Mouse (Mus musculus): ENCODE data around the gene Robo4. TPM values are rescaled to one million over a fixed set of nuclear protein-coding genes. Genes with fewer than 3 reads are reported as not detected.
A peak's percentile ranks its signal among the peaks of the same experiment; 100 is the strongest.

Robo4 gene
- polyA plus RNA-seq, 1 experiment from 2014 or later: 9.2 TPM

GRCm38 (mm10) chr9:37433823-37434560 is 32.3 kb downstream of the Robo4 start:
- no peaks in the 10 kb centered on the region for H3K9me3 ChIP-seq (replicated peaks; ENCODE audit: control insufficient read depth, low read length)
- peak overlapping the region; percentile 4 for H3K4me3 ChIP-seq (ENCODE audit: low read length)

DNA sequence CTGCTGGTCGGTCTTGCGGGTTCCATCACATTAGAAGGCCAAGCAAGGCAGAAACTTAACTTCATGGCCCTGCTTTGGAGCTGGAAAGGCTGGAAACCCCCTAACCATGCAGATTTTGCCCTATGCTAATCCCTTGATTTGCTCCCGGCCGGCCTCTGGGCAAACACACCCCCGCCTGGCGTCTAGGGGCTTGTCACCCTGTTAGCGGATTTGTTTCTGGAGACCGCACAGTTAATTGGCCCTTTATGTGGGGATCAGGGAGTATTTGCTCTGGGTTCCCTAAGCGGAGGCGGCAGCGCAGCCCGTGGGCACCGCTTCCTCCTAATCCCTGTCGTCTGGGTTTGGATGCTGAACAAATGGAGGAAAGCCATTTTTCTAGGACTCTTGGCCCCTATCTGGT is 33.2 kb downstream of the Robo4 start:
- no peak overlapping the region for H3K4me2 ChIP-seq (ENCODE audit: low read depth, low read length)
- peaks cover 20% of the 10 kb centered on the region for H3K4me1 ChIP-seq (ENCODE audit: control insufficient read depth, insufficient read depth, low read length)
- no peaks in the 10 kb centered on the region for H3K36me3 ChIP-seq (ENCODE audit: control insufficient read depth, insufficient read depth)
- no peak for ATAC-seq (replicated peaks; ENCODE audit: extremely low read depth, insufficient read depth, low FRiP score)
- no peak overlapping the region for H3K9ac ChIP-seq (ENCODE audit: low read length)
- 4% methylated on average over 14 of the region's 14 CpGs for WGBS
- H3K9me3 ChIP-seq (replicated peaks; ENCODE audit: control insufficient read depth, low read length): no peaks in the 10 kb centered on the region
- H3K4me3 ChIP-seq (ENCODE audit: low read length): no peak overlapping the region
- no peak overlapping the region for H3K27ac ChIP-seq (ENCODE audit: low read length)
- H3K27me3 ChIP-seq (ENCODE audit: control insufficient read depth, insufficient read depth, low read length): peaks cover 58% of the 10 kb centered on the region

More at GRCm38 (mm10) chr9:37433823-37434560, 32.3 kb downstream of the Robo4 start:
- H3K27me3 ChIP-seq (ENCODE audit: control insufficient read depth, insufficient read depth, low read length): peaks cover 68% of the 10 kb centered on the region
- H3K36me3 ChIP-seq (ENCODE audit: control insufficient read depth, insufficient read depth): no peaks in the 10 kb centered on the region
- WGBS: 3% methylated on average over 18 of the region's 18 CpGs
- no peak for ATAC-seq (replicated peaks; ENCODE audit: extremely low read depth, insufficient read depth, low FRiP score)
- 0 out of 2 replicates have a peak overlapping the region, but pooled peaks have one; percentile 2 for H3K4me2 ChIP-seq (ENCODE audit: low read depth, low read length)
- H3K9ac ChIP-seq (ENCODE audit: low read length): no peak overlapping the region
- peaks cover 20% of the 10 kb centered on the region for H3K4me1 ChIP-seq (ENCODE audit: control insufficient read depth, insufficient read depth, low read length)
- H3K27ac ChIP-seq (ENCODE audit: low read length): no peak overlapping the region

- peaks cover 55% of the 10 kb centered on the region for H3K27me3 ChIP-seq (ENCODE audit: control insufficient read depth, insufficient read depth, low read length)
- 12% methylated on average over 4 of the region's 4 CpGs for WGBS
These were observed 33.9 kb downstream of the Robo4 start for GRCm38 (mm10) chr9:37435616-37436015.

DNA sequence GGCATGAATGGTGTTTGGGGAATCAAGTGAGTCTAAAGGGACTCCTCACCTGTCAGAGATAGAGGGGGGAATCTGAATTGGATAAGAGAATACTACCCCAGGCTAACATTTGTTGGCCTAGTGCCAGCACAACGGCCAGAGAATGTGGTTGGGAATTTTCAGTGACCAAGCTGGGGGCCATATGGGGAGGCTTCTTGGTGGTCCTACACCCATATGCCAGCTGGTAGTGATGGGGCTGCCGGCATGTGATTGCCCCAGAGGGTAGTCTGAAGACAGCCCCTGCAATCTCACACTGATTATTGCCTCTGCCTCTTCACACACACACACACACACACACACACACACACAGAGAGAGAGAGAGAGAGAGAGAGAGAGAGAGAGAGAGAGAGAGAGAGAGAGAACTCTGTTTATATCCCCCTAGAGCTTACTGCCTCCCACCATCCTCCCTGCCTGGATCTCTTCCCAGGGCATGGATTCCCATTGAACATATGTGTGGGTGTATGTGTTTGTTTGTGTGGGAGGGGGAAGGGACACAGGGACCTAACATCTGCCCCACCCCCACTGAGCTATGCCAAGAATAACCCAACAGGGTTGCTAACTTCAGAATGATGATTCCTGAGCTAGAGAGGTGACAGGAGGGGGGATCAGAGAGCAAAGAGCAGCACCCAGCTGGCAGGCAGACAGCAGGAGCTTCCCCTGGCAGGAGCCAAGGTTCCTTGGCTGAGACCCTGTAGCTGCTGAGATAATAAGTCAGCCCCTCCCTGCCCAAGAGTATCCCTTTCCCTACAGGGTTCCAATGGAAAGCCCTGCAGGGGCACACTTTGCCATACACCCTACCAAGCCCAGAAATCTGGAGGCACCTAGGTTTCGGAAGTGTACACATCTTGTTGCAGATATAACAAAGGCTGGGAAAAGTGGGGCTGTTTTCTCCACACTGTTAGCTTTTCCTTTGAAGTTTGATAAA is 36.4 kb downstream of the Robo4 start:
- Histone ChIP-seq H3K36me3 (ENCODE audit: control insufficient read depth, insufficient read depth) (no peaks in the 10 kb centered on the region), H3K9me3 (replicated peaks; ENCODE audit: control insufficient read depth, low read length) (no peaks in the 10 kb centered on the region), H3K27me3 (ENCODE audit: control insufficient read depth, insufficient read depth, low read length) (peaks cover 32% of the 10 kb centered on the region), H3K4me2 (ENCODE audit: low read depth, low read length) (no peak overlapping the region), H3K27ac (ENCODE audit: low read length) (no peak overlapping the region), H3K9ac (ENCODE audit: low read length) (no peak overlapping the region), H3K4me1 (ENCODE audit: control insufficient read depth, insufficient read depth, low read length) (peaks cover 10% of the 10 kb centered on the region; the same call in 1 of the 2 replicates), H3K4me3 (ENCODE audit: low read length) (no peak overlapping the region)
- no peak for ATAC-seq (replicated peaks; ENCODE audit: extremely low read depth, insufficient read depth, low FRiP score)
- WGBS: 27% methylated on average over 3 of the region's 3 CpGs

More at GRCm38 (mm10) chr9:37435616-37436015, 33.9 kb downstream of the Robo4 start:
- Histone ChIP-seq H3K9ac (ENCODE audit: low read length) (no peak overlapping the region), H3K4me1 (ENCODE audit: control insufficient read depth, insufficient read depth, low read length) (peaks cover 20% of the 10 kb centered on the region), H3K4me3 (ENCODE audit: low read length) (no peak overlapping the region), H3K36me3 (ENCODE audit: control insufficient read depth, insufficient read depth) (no peaks in the 10 kb centered on the region), H3K27ac (ENCODE audit: low read length) (no peak overlapping the region), H3K4me2 (ENCODE audit: low read depth, low read length) (no peak overlapping the region), H3K9me3 (replicated peaks; ENCODE audit: control insufficient read depth, low read length) (no peaks in the 10 kb centered on the region)
- ATAC-seq (replicated peaks; ENCODE audit: extremely low read depth, insufficient read depth, low FRiP score): no peak

GRCm38 (mm10) chr9:37452401-37452800 is 50.7 kb downstream of the Robo4 start:
- Histone ChIP-seq H3K36me3 (ENCODE audit: control insufficient read depth, insufficient read depth) (no peaks in the 10 kb centered on the region), H3K4me1 (ENCODE audit: control insufficient read depth, insufficient read depth, low read length) (peaks cover 6% of the 10 kb centered on the region), H3K9ac (ENCODE audit: low read length) (no peak overlapping the region), H3K4me3 (ENCODE audit: low read length) (no peak overlapping the region), H3K4me2 (ENCODE audit: low read depth, low read length) (no peak overlapping the region), H3K27ac (ENCODE audit: low read length) (no peak overlapping the region), H3K27me3 (ENCODE audit: control insufficient read depth, insufficient read depth, low read length) (peaks cover 61% of the 10 kb centered on the region), H3K9me3 (replicated peaks; ENCODE audit: control insufficient read depth, low read length) (no peaks in the 10 kb centered on the region)
- no peak for ATAC-seq (replicated peaks; ENCODE audit: extremely low read depth, insufficient read depth, low FRiP score)
- 1% methylated on average over 5 of the region's 5 CpGs for WGBS

GRCm38 (mm10) chr9:37453328-37453727 is 51.6 kb downstream of the Robo4 start:
- H3K9ac ChIP-seq (ENCODE audit: low read length): no peak overlapping the region
- H3K4me3 ChIP-seq (ENCODE audit: low read length): no peak overlapping the region
- ATAC-seq (replicated peaks; ENCODE audit: extremely low read depth, insufficient read depth, low FRiP score): no peak
- no peak overlapping the region for H3K27ac ChIP-seq (ENCODE audit: low read length)
- 50% methylated on average over 4 of the region's 4 CpGs for WGBS
- H3K4me1 ChIP-seq (ENCODE audit: control insufficient read depth, insufficient read depth, low read length): peaks cover 6% of the 10 kb centered on the region
- H3K4me2 ChIP-seq (ENCODE audit: low read depth, low read length): no peak overlapping the region
- H3K27me3 ChIP-seq (ENCODE audit: control insufficient read depth, insufficient read depth, low read length): peaks cover 67% of the 10 kb centered on the region
- H3K36me3 ChIP-seq (ENCODE audit: control insufficient read depth, insufficient read depth): no peaks in the 10 kb centered on the region
- H3K9me3 ChIP-seq (replicated peaks; ENCODE audit: control insufficient read depth, low read length): no peaks in the 10 kb centered on the region

DNA sequence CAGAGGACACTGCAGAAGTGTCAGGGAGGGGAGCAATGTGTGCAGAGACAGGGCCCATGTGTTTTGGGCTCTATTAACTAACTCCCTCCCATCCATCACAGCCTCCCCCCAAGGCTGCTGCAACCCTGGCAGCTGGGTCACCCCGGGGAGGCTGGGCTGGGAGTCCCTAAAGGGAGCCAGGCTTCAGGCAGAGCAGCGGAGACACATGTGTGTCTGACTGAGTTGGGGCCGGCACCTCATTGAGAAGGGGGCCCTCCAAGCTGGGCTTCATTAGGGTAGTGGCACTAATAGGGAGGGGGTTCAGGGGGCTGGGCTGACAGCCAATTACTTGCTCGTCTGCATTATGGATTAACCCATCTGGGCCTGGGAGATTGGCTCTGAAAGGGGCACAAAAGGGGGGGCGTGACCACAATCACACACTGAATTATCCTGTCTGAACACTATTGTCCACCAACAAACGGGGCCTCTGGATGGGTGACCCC is 52.4 kb downstream of the Robo4 start:
- no peaks in the 10 kb centered on the region for H3K9me3 ChIP-seq (replicated peaks; ENCODE audit: control insufficient read depth, low read length)
- peaks cover 6% of the 10 kb centered on the region for H3K4me1 ChIP-seq (ENCODE audit: control insufficient read depth, insufficient read depth, low read length)
- H3K4me2 ChIP-seq (ENCODE audit: low read depth, low read length): no peak overlapping the region
- no peaks in the 10 kb centered on the region for H3K36me3 ChIP-seq (ENCODE audit: control insufficient read depth, insufficient read depth)
- H3K27ac ChIP-seq (ENCODE audit: low read length): no peak overlapping the region
- H3K27me3 ChIP-seq (ENCODE audit: control insufficient read depth, insufficient read depth, low read length): peaks cover 73% of the 10 kb centered on the region
- no peak overlapping the region for H3K4me3 ChIP-seq (ENCODE audit: low read length)
- 25% methylated on average over 6 of the region's 6 CpGs for WGBS
- no peak for ATAC-seq (replicated peaks; ENCODE audit: extremely low read depth, insufficient read depth, low FRiP score)
- H3K9ac ChIP-seq (ENCODE audit: low read length): no peak overlapping the region

DNA sequence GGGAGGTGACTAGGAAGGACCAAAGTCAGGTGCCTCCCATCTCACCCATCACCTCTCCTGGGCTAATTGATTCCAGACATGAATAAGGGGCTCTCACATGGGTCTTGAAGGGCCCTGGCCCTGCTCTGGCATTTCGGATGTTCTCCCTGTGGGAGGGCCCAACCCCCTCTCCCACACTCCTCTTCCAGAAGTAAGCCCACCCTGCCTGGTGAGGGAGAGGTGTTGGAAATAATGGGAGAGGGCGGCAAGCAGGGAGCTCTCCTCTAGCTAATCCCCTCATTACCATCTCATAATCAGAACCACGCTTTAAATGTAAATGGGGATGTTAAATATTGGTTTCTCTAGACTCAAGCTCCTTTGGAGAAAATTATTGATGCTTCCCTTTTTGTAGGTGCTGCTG is 53.3 kb downstream of the Robo4 start:
- H3K4me1 ChIP-seq (ENCODE audit: control insufficient read depth, insufficient read depth, low read length): peaks cover 9% of the 10 kb centered on the region
- H3K4me3 ChIP-seq (ENCODE audit: low read length): no peak overlapping the region
- H3K9me3 ChIP-seq (replicated peaks; ENCODE audit: control insufficient read depth, low read length): no peaks in the 10 kb centered on the region
- peaks cover 80% of the 10 kb centered on the region for H3K27me3 ChIP-seq (ENCODE audit: control insufficient read depth, insufficient read depth, low read length)
- H3K36me3 ChIP-seq (ENCODE audit: control insufficient read depth, insufficient read depth): no peaks in the 10 kb centered on the region
- WGBS: 20% methylated on average over 3 of the region's 3 CpGs
- no peak overlapping the region for H3K9ac ChIP-seq (ENCODE audit: low read length)
- ATAC-seq (replicated peaks; ENCODE audit: extremely low read depth, insufficient read depth, low FRiP score): no peak
- no peak overlapping the region for H3K4me2 ChIP-seq (ENCODE audit: low read depth, low read length)
- no peak overlapping the region for H3K27ac ChIP-seq (ENCODE audit: low read length)
